Mouse (Mus musculus) C2C12 (cell line): Measurements from ENCODE around the gene Fut4. TPM values are rescaled to one million over a fixed set of nuclear protein-coding genes. Genes with fewer than 3 reads are reported as not detected.
"Not testable (repeated sequence)": the region's sequence is repeated elsewhere in the genome, so short reads cannot be mapped to it uniquely, and the experiment has no call there.

Source experiments
- H3K27me3 ChIP-seq: one replicate; pipeline ENCODE4 v1.6.1; 2011; ENCODE audit not compliant: control insufficient read depth, insufficient read depth, insufficient read length
- H3K36me3 ChIP-seq: one replicate; pipeline ENCODE4 v1.6.1; 2011; ENCODE audit not compliant: control insufficient read depth, insufficient read depth
- H3K4me3 ChIP-seq: one replicate; pipeline ENCODE4 v1.5.1; 2011; ENCODE audit warnings: mild to moderate bottlenecking, control low read depth; ENCODE audit not compliant: poor library complexity, insufficient read depth, severe bottlenecking
- H3K79me2 ChIP-seq: one replicate; pipeline ENCODE4 v1.6.1; 2011; ENCODE audit not compliant: control insufficient read depth, insufficient read depth
- H3K79me3 ChIP-seq: one replicate; pipeline ENCODE4 v1.6.1; 2011; ENCODE audit warnings: low read depth, control low read depth
- H3ac ChIP-seq: one replicate; pipeline ENCODE3; 2011; ENCODE audit warnings: low read depth; ENCODE audit not compliant: control insufficient read depth, insufficient read length
- CEBPB ChIP-seq: IDR thresholded peaks from one replicate; pipeline ENCODE4 v1.6.1; 2011; ENCODE audit warnings: low read depth, mild to moderate bottlenecking, control low read depth, moderate library complexity
- CTCF ChIP-seq: IDR thresholded peaks from one replicate; pipeline ENCODE4 v1.5.1; 2011; ENCODE audit not compliant: control insufficient read depth, insufficient read depth, insufficient read length
- FOSL1 ChIP-seq: IDR thresholded peaks from one replicate; pipeline ENCODE4 v1.8.0; 2011; ENCODE audit warnings: mild to moderate bottlenecking, low read length; ENCODE audit not compliant: poor library complexity, insufficient read depth, severe bottlenecking
- MAX ChIP-seq: IDR thresholded peaks from one replicate; pipeline ENCODE4 v1.6.1; 2011; ENCODE audit warnings: mild to moderate bottlenecking, control low read depth
- MYOD1 ChIP-seq: IDR thresholded peaks from one replicate; pipeline ENCODE4 v1.6.1; 2011; ENCODE audit warnings: low read depth; ENCODE audit not compliant: control insufficient read depth, insufficient read length
- MYOG ChIP-seq: IDR thresholded peaks from one replicate; pipeline ENCODE4 v1.6.1; 2011; ENCODE audit not compliant: control insufficient read depth, insufficient read length; ENCODE audit errors: extremely low read depth
- USF1 ChIP-seq: IDR thresholded peaks from one replicate; pipeline ENCODE4 v1.6.1; 2011; ENCODE audit warnings: low read depth, mild to moderate bottlenecking, control low read depth, moderate library complexity
- polyA plus RNA-seq: library from polyadenylated mRNA; unstranded; fragments of >200 nt; fragmentation: generic; extraction: Trizol; gene quantifications from one replicate; pipeline ENCODE4 v1.2.1, GENCODE M21; 2012; ENCODE audit warnings: missing spikeins

Gene Fut4
- polyA plus RNA-seq, 1 experiment = 0.49 TPM

DNA sequence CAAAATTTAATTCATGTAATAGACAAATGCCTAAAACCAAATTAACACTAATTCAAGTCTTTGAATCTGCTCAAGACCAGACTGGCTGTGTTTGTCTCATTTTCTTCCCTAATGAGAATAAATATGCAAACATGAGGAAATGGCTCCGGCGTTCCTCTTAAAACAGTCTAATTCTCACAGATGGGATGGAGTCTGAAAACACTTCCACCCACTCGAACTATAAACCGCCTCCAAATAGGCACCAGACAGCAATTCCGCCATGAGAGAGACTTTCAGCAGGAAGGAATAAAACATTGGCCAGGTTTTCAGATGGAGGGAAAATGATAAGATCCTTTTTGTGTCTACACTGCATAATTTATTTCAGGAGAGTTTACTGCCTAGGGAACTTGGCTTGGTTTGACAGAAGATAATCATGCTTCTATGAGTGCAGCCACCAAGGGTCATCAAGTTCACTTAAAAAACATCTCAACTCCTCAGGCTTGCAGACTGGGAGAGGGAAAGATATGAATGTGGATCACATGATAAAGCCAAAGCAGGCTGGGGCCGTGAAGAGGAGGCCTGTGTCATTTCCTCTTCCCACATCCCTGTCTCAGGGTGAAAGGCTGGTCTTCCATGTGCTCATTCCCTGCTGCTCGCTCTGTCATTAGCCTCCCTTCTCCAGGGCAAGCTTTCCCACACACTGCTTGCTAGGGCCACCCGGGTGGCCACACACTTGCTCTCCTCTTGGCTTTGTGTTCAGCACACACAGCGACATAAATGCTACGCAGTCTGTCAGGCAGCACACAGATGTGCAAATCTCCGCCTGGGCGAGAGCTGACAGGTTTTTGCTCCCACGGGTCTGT is 46.7 kb downstream of the Fut4 start:
- no peaks in the 10 kb centered on the region for H3K79me3 ChIP-seq
- no peaks in the 10 kb centered on the region for H3K36me3 ChIP-seq
- H3K27me3 ChIP-seq = no peaks in the 10 kb centered on the region
- no peak for TF ChIP-seq CTCF
- TF ChIP-seq MAX = no peak
- no peak for TF ChIP-seq MYOD1
- TF ChIP-seq FOSL1 = no peak
- TF ChIP-seq MYOG = no peak
- TF ChIP-seq CEBPB = no peak
- no peak for TF ChIP-seq USF1
- no peak overlapping the region for H3ac ChIP-seq
- no peak overlapping the region for H3K4me3 ChIP-seq
- H3K79me2 ChIP-seq = no peaks in the 10 kb centered on the region

- not testable (repeated sequence) for H3K79me3 ChIP-seq, H3K79me2 ChIP-seq, H3K27me3 ChIP-seq, H3K4me3 ChIP-seq, H3K36me3 ChIP-seq, H3ac ChIP-seq
Measured at GRCm38 (mm10) chr9:14700795-14701194, 51.4 kb downstream of the Fut4 start.

GRCm38 (mm10) chr9:14699288-14699640 is 52.9 kb downstream of the Fut4 start:
- no peak for TF ChIP-seq CTCF
- TF ChIP-seq FOSL1 = no peak
- no peak for TF ChIP-seq CEBPB
- no peak for TF ChIP-seq USF1
- no peak for TF ChIP-seq MAX
- no peak for TF ChIP-seq MYOD1
- no peak for TF ChIP-seq MYOG

DNA sequence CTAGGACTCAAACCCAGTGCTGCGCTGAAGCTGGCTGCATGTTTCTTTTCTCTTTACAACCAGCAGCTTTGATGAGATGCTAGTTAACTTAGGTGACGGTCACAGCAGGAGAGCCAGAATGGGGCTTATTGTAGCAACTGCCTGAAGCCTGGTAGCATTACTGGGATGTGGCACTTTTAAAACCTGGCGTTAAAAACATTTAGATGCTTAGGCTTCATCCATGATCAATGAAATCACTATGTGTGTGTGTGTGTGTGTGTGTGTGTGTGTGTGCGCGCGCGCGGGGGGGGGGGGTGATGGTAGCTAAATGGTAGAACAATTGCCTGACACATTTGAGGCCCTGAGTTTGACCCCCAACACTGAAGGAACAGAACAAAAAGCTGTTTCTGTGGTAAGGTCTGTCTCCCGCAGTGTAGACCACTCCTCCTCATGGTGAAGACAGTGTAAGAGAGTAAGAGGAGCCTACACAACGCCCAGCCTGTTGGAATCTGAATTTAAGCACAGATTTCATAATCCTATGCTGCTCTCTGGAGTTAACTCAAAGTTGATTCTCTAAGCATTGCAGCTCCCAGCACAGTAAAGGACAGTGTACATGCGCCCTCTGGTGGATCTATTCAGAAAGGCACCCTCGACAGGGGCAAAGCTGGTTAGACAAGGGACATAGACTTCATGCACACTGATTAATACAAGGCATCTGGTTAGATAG is 53.5 kb downstream of the Fut4 start:
- H3K79me2 ChIP-seq = no peaks in the 10 kb centered on the region
- no peaks in the 10 kb centered on the region for H3K36me3 ChIP-seq
- peaks cover 3% of the 10 kb centered on the region for H3K27me3 ChIP-seq
- no peaks in the 10 kb centered on the region for H3K79me3 ChIP-seq
- H3ac ChIP-seq = no peak overlapping the region
- no peak overlapping the region for H3K4me3 ChIP-seq
- TF ChIP-seq MYOG = no peak
- peak; percentile 86 for TF ChIP-seq CTCF

More at GRCm38 (mm10) chr9:14699288-14699640, 52.9 kb downstream of the Fut4 start:
- H3K4me3 ChIP-seq = no peak overlapping the region
- H3K27me3 ChIP-seq = no peaks in the 10 kb centered on the region
- H3K36me3 ChIP-seq = no peaks in the 10 kb centered on the region
- H3K79me3 ChIP-seq = no peaks in the 10 kb centered on the region
- H3K79me2 ChIP-seq = no peaks in the 10 kb centered on the region
- no peak overlapping the region for H3ac ChIP-seq

Other genes starting within 250 kb of the Fut4 start
- gene Amotl1, start 107.3 kb downstream of the Fut4 start, polyA plus RNA-seq = 17.3 TPM
- gene Piwil4, start 11.7 kb downstream of the Fut4 start, polyA plus RNA-seq = 0.23 TPM
- 8.7 TPM for gene 1700012B09Rik, start 18.6 kb upstream of the Fut4 start, polyA plus RNA-seq
- gene Mre11a, start 32.3 kb upstream of the Fut4 start, polyA plus RNA-seq = 16.2 TPM
- 7.6 TPM for gene Ankrd49, start 32.5 kb upstream of the Fut4 start, polyA plus RNA-seq
- not detected for gene Gpr83, start 107.8 kb upstream of the Fut4 start, polyA plus RNA-seq
- not detected for gene Izumo1r, start 151.6 kb upstream of the Fut4 start, polyA plus RNA-seq